Mouse (Mus musculus) embryonic facial prominence, embryonic 13.5 days (tissue): ENCODE measurements around the gene Grik4. TPM values are rescaled to one million over a fixed set of nuclear protein-coding genes. Genes with fewer than 3 reads are reported as not detected.

Source experiments
- ATAC-seq: fragments of 200-750 bp; cut with Nextera tagmentation; 2 replicates; pipeline ENCODE4 v1.8.0; 2017; ENCODE audit warnings: low read depth; ENCODE audit not compliant: insufficient number of reproducible peaks, insufficient read depth, low FRiP score, low TSS enrichment
- H3K27ac ChIP-seq: fragments of 300-500 bp; sonication (generic); 2 replicates; pipeline ENCODE4 v1.5.1; 2015; ENCODE audit warnings: moderate library complexity, mild to moderate bottlenecking, inconsistent platforms
- H3K27me3 ChIP-seq: fragments of 300-500 bp; sonication (generic); 2 replicates; pipeline ENCODE4 v1.6.1; 2015; ENCODE audit warnings: mild to moderate bottlenecking, inconsistent platforms
- H3K36me3 ChIP-seq: fragments of 300-500 bp; sonication (generic); 2 replicates; pipeline ENCODE4 v1.6.1; 2015; ENCODE audit warnings: mild to moderate bottlenecking, inconsistent platforms
- H3K4me1 ChIP-seq: fragments of 300-500 bp; sonication (generic); 2 replicates; pipeline ENCODE4 v1.6.1; 2015; ENCODE audit warnings: inconsistent platforms
- H3K4me2 ChIP-seq: fragments of 300-500 bp; sonication (generic); 2 replicates; pipeline ENCODE4 v1.6.1; 2015; ENCODE audit warnings: moderate library complexity, mild to moderate bottlenecking, inconsistent platforms
- H3K4me3 ChIP-seq: fragments of 300-500 bp; sonication (generic); 2 replicates; pipeline ENCODE4 v1.5.1; 2015; ENCODE audit warnings: mild to moderate bottlenecking, inconsistent platforms
- H3K9ac ChIP-seq: fragments of 300-500 bp; sonication (generic); 2 replicates; pipeline ENCODE4 v1.6.1; 2015; ENCODE audit warnings: mild to moderate bottlenecking, inconsistent platforms
- H3K9me3 ChIP-seq: fragments of 300-500 bp; sonication (generic); 2 replicates; pipeline ENCODE4 v1.6.1; 2016; ENCODE audit warnings: inconsistent platforms
- WGBS: fragments of 180-500 bp; shearing (Covaris S2); methylation state at CpG from one replicate; pipeline ENCODE4 v1.1.7; 2015; ENCODE audit warnings: mixed read lengths; 5-methylcytosine and 5-hydroxymethylcytosine counted together
- polyA plus RNA-seq: library from polyadenylated mRNA; unstranded; fragments of >200 nt; fragmentation: Nextera tagmentation; extraction: Ambion mirVana; gene quantifications from 2 replicates; pipeline ENCODE4 v1.2.1, GENCODE M21; 2015

Gene Grik4
- polyA plus RNA-seq, 1 experiment from 2014 or later = 2.5 TPM

DNA sequence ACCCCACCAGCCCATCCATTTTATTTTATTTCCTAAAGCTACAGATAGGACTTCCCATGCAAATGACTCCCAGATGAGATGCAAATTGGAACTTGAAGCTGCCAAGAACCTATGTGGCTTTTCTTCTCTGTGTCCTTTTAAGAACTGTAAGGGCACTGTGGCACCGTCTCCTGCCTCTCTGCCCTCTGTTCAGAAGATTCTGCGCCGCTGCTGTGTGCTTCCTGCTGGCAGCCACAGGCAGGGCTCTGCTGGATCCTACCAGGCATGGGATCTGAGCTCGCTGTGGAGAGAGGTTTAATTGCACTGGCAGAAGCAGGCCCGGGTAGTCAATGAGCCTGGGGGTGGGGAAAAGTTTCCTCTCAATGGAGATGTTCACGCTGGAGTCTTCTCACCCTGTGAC lies 215.8 kb downstream of the Grik4 start:
- 0 out of 2 replicates have a peak, but pooled peaks cover 4% of the 10 kb centered on the region for H3K27me3 ChIP-seq
- H3K9ac ChIP-seq = no peak overlapping the region
- no peaks in the 10 kb centered on the region for H3K36me3 ChIP-seq
- H3K27ac ChIP-seq = no peak overlapping the region
- no peak for ATAC-seq
- H3K4me3 ChIP-seq = no peak overlapping the region
- no peaks in the 10 kb centered on the region for H3K9me3 ChIP-seq
- no peak overlapping the region for H3K4me2 ChIP-seq
- H3K4me1 ChIP-seq = peaks cover 14% of the 10 kb centered on the region; the same call in 1 of the 2 replicates
- 37% methylated on average over 6 of the region's 6 CpGs for WGBS

DNA sequence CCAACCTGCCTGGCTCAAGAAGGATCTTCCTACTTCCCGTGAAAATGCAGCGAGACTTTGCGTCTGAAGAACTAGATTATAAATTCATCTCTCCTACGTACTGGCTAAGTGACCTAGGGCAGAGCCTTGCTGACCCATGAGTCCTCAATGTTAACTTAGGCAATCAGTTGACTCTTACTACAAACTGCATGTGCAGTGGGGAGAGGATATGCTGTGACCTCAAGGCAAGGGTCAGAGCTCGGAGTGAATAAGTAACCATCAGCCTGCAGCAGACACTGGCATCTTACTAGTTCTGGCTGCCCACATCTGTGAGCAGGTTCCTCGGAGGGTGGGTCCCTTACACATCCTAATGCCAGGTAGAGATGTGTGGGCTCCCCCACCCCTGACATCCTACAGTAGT lies 216.6 kb downstream of the Grik4 start:
- Histone ChIP-seq H3K9ac (no peak overlapping the region), H3K27ac (no peak overlapping the region), H3K4me3 (no peak overlapping the region), H3K9me3 (no peaks in the 10 kb centered on the region), H3K4me2 (no peak overlapping the region), H3K4me1 (peaks cover 20% of the 10 kb centered on the region), H3K27me3 (0 out of 2 replicates have a peak, but pooled peaks cover 4% of the 10 kb centered on the region), H3K36me3 (no peaks in the 10 kb centered on the region)
- WGBS = 84% methylated on average over 6 of the region's 6 CpGs
- ATAC-seq = no peak

DNA sequence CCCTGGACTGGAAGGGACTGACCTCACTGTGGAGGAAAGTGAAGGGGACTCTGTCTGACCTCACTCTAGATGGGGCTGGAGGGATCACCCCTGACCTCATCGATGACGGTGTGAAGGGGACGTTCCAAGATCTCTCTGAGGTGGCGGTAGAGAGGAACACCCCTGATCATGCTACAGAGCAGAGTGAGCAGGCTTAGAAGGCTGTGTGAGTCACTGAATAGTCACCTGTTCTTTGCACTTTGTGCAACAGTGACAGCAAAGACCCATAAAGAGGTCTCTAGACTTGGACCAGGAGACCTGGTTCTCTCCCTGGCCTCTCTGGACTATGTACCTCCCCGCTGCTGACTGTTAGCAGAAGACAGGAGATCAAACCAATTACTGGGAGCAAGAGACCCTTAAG lies 217.1 kb downstream of the Grik4 start:
- Histone ChIP-seq H3K4me3 (no peak overlapping the region), H3K9ac (no peak overlapping the region), H3K4me1 (peaks cover 24% of the 10 kb centered on the region), H3K36me3 (no peaks in the 10 kb centered on the region), H3K9me3 (no peaks in the 10 kb centered on the region), H3K4me2 (no peak overlapping the region), H3K27ac (no peak overlapping the region), H3K27me3 (0 out of 2 replicates have a peak, but pooled peaks cover 4% of the 10 kb centered on the region)
- ATAC-seq = no peak
- 84% methylated on average over 5 of the region's 5 CpGs for WGBS

DNA sequence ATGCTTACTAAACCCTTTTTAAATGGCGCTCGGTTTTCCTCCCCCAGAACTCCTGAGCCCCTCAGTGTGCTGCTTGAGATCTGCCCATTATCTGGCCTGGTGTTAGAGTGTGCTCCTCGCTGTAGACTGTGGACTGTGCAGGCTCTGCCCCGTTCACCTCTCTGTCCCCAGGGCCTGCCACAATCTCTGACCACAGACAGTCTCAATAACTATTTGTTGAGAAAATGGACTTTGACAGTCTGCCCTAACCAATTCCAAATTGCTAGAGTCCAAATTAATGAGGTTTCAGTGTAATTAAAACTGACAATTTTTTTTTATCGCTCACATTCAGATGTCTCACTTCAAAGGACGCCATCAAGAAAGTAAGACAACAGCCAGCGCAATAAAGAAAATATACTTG lies 220.2 kb downstream of the Grik4 start:
- Histone ChIP-seq H3K9me3 (no peaks in the 10 kb centered on the region), H3K4me2 (no peak overlapping the region), H3K9ac (no peak overlapping the region), H3K27me3 (0 out of 2 replicates have a peak, but pooled peaks cover 4% of the 10 kb centered on the region), H3K4me3 (no peak overlapping the region), H3K36me3 (no peaks in the 10 kb centered on the region), H3K27ac (no peak overlapping the region), H3K4me1 (peaks cover 24% of the 10 kb centered on the region)
- ATAC-seq = no peak
- WGBS = 42% methylated on average over 7 of the region's 7 CpGs

DNA sequence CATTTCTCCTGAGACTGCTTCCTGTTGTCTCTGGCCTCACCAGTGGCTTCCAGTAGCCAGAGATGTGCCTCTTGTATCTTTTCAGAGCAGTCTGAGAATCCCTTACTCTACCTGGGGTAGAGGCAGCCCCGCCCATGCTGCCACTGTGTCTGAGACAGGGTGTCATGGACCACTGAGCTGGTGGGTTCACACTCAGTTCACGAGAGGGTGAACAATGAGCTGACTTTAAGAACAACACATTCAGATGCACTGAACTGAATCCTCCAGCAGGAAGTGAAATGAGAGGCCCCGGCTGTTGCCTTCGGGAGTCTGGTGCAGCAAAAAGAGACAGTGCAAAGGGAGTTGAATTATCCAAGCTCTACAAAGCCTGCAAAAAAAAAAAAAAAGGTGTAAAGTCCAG lies 221.8 kb downstream of the Grik4 start:
- Histone ChIP-seq H3K36me3 (no peaks in the 10 kb centered on the region), H3K4me1 (peaks cover 18% of the 10 kb centered on the region; the same call in 1 of the 2 replicates), H3K27me3 (0 out of 2 replicates have a peak, but pooled peaks cover 4% of the 10 kb centered on the region), H3K9me3 (no peaks in the 10 kb centered on the region), H3K4me2 (no peak overlapping the region), H3K4me3 (no peak overlapping the region), H3K27ac (no peak overlapping the region), H3K9ac (no peak overlapping the region)
- 28% methylated on average over 4 of the region's 4 CpGs for WGBS
- ATAC-seq = no peak

DNA sequence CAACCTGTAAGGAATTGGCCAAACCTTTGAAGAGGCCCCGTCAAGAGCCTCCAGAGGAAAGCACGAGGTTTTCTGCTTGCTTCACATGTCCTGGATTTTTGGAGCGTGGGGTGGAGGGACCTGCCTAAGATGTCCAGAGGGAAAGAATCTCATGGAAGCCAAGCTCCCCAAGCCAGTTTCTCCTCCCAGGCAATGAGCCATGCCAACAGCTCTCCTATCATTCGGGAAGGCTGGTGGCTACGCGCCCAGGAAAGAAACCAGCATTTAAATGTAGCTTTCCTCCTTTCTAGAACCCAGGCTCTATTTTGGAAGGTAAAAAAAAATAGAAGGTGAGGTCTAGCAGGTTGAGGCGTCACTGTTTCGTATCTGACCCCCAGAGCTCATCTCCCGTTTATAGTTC lies 222.6 kb downstream of the Grik4 start:
- Histone ChIP-seq H3K9ac (no peak overlapping the region), H3K4me3 (no peak overlapping the region), H3K4me2 (no peak overlapping the region), H3K27me3 (no peaks in the 10 kb centered on the region), H3K27ac (no peak overlapping the region), H3K4me1 (peaks cover 18% of the 10 kb centered on the region; the same call in 1 of the 2 replicates), H3K36me3 (no peaks in the 10 kb centered on the region), H3K9me3 (no peaks in the 10 kb centered on the region)
- ATAC-seq = no peak
- WGBS = 86% methylated on average over 9 of the region's 9 CpGs

DNA sequence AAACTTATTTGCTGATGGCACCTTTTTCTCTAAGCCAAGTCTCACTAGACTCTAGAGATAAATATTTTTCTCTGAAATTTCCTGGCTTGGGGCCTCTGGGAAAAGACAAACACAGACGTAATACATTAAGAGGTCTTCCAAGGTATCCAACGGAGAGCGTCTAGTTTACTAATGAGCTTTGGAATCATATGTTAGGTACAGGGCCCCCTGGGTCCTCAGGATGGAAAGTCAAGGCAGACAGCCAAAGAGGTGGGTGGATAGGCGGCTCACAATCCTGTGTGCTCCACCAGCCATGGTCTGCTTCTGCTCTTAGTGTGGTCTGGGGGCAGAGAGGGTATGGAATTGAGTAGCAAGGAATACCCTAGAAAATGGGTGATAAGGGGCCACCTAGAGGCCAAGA lies 223.1 kb downstream of the Grik4 start:
- H3K9me3 ChIP-seq = no peaks in the 10 kb centered on the region
- no peaks in the 10 kb centered on the region for H3K36me3 ChIP-seq
- no peak overlapping the region for H3K4me2 ChIP-seq
- no peak for ATAC-seq
- WGBS = 62% methylated on average over 4 of the region's 4 CpGs
- no peak overlapping the region for H3K9ac ChIP-seq
- H3K4me1 ChIP-seq = peaks cover 18% of the 10 kb centered on the region; the same call in 1 of the 2 replicates
- no peak overlapping the region for H3K27ac ChIP-seq
- no peak overlapping the region for H3K4me3 ChIP-seq
- no peaks in the 10 kb centered on the region for H3K27me3 ChIP-seq

DNA sequence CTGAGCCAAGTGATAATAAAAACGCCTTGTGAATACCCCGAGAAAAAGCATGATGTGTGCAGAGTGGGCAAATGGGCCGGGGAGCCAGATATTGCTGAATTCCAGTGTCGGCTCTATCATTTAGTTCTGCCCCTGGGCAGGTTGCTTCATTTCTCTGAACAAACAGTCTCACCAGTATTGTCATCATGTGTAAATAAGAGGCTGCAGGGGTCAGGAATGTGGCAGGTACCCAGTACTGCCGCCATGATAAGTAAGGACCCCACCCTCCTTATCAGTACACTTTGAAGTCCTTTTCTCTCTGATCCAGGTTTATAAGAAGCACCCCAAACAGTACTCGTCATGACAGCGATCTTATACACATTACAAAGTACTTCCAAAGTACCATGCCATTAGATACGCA lies 230.4 kb downstream of the Grik4 start:
- H3K4me2 ChIP-seq = no peak overlapping the region
- H3K9me3 ChIP-seq = no peaks in the 10 kb centered on the region
- WGBS = 84% methylated on average over 8 of the region's 8 CpGs
- no peaks in the 10 kb centered on the region for H3K36me3 ChIP-seq
- no peaks in the 10 kb centered on the region for H3K27me3 ChIP-seq
- H3K4me1 ChIP-seq = peaks cover 3% of the 10 kb centered on the region; the same call in 1 of the 2 replicates
- H3K4me3 ChIP-seq = no peak overlapping the region
- no peak overlapping the region for H3K27ac ChIP-seq
- no peak overlapping the region for H3K9ac ChIP-seq
- no peak for ATAC-seq

DNA sequence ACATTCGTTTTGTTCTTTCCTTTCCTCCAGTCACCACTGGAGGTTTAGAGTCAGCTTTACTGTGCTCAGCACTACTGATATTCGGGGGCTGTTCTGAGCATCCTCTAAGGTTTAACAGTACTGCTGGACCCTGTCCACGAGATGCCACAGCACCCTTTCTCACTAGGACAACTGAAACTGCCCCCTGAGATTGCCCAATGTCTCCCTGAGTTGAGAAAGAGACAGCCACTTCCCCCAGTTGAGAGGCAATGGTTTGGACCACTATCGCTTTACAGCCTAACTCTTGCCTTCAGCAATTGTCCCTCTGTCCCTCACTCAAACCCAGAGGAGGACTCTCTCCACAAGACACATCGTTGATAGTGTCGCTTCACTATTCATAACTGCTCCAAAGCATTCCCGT lies 238.4 kb downstream of the Grik4 start:
- 77% methylated on average over 7 of the region's 7 CpGs for WGBS
- no peaks in the 10 kb centered on the region for H3K9me3 ChIP-seq
- peaks cover 3% of the 10 kb centered on the region; the same call in 1 of the 2 replicates for H3K27me3 ChIP-seq
- no peak overlapping the region for H3K4me2 ChIP-seq
- H3K4me3 ChIP-seq = no peak overlapping the region
- ATAC-seq = no peak
- H3K4me1 ChIP-seq = peaks cover 15% of the 10 kb centered on the region
- no peak overlapping the region for H3K27ac ChIP-seq
- H3K36me3 ChIP-seq = no peaks in the 10 kb centered on the region
- no peak overlapping the region for H3K9ac ChIP-seq

DNA sequence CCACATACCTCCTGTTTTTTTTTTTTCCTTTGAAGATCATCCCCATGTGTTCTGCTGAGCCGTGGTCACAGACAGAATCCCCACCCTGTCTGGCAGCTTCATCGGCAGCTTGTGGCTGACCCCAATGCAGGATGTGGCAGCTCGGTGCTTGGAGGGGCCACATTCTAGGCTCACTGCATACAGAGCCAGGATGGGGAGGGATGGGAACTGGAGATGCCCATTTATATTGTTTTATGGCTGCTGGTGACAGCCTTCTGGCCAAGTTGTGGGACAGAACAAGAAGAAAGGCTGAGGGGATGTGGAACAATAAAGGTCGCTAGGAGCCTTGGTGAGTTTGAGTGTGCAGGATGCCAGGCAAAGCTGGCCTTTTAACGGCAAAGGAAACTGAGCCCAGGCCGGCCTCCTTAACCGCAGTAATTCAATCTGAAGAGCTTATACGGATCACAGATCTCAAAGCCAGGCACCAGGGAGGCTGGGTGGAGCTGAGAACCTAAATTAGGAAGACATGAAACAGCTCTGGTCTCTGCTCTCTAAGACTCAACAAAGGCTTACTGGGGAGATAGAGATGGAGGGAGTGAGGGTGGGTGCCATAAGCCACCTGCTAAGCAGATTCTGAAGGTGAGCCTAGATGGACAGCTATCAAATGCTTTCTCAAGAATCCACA lies 241.0 kb downstream of the Grik4 start:
- no peak overlapping the region for H3K4me3 ChIP-seq
- no peak overlapping the region for H3K27ac ChIP-seq
- peaks cover 4% of the 10 kb centered on the region; the same call in 1 of the 2 replicates for H3K9me3 ChIP-seq
- H3K9ac ChIP-seq = no peak overlapping the region; the same call in 1 of the 2 replicates
- no peak overlapping the region for H3K4me2 ChIP-seq
- H3K27me3 ChIP-seq = peaks cover 3% of the 10 kb centered on the region; the same call in 1 of the 2 replicates
- ATAC-seq = no peak
- peaks cover 15% of the 10 kb centered on the region for H3K4me1 ChIP-seq
- WGBS = 28% methylated on average over 8 of the region's 8 CpGs
- no peaks in the 10 kb centered on the region for H3K36me3 ChIP-seq

DNA sequence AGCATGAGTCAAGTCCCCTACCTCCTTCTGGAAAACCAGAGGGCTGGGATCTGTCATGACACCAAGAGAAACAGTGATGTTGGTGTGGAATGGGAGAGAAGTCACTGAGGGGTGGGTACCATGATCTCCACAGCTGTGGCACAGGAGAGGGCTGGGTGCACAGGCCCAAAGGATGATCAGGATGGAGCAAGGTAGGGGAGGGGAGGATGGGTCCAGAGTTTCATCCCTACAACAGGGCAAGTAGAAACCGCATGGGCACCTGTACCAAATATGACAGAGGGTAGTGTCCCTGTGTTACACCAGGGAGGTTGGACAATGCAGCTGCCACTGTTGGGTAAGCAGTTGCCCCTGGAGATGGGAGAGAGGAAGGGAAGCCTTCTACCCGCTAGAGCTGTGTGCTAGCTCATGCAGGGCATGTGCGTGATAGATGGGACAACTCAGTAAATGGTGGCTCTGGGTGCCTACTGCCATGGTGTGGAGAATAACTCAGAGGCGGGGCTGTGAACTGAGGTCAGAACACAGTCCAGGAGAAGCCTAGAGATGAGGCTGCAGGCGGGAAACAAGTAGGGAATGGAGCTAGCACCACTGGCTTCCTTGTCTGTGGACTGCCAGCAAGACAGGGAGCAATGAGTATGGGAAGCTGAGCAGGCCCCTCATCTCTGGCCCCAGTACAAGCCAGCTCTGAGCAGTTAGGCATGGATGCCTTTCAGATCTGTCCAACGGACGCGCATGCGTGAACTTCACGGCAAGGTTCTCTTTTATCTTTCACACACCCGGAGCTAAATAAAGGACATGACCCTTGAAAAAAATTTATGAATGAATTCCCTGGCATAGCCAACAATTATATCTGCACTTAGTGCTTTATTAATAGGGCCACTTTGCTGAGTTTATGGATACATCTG lies 241.8 kb downstream of the Grik4 start:
- Histone ChIP-seq H3K36me3 (no peaks in the 10 kb centered on the region), H3K9ac (no peak overlapping the region), H3K4me3 (no peak overlapping the region), H3K9me3 (peaks cover 5% of the 10 kb centered on the region; the same call in 1 of the 2 replicates), H3K27me3 (peaks cover 3% of the 10 kb centered on the region; the same call in 1 of the 2 replicates), H3K4me1 (peaks cover 15% of the 10 kb centered on the region), H3K27ac (no peak overlapping the region), H3K4me2 (no peak overlapping the region)
- 77% methylated on average over 11 of the region's 11 CpGs for WGBS
- no peak for ATAC-seq
